Mouse (Mus musculus): ENCODE results near the gene Eif2b5. TPM values are rescaled to one million over a fixed set of nuclear protein-coding genes. Genes with fewer than 3 reads are reported as not detected.
A peak's percentile ranks its signal among the peaks of the same experiment; 100 is the strongest.
"Not testable (repeated sequence)": the region's sequence is repeated elsewhere in the genome, so short reads cannot be mapped to it uniquely, and the experiment has no call there.

Gene Eif2b5
- polyA plus RNA-seq, 1 experiment from 2014 or later = 37.2 TPM

DNA sequence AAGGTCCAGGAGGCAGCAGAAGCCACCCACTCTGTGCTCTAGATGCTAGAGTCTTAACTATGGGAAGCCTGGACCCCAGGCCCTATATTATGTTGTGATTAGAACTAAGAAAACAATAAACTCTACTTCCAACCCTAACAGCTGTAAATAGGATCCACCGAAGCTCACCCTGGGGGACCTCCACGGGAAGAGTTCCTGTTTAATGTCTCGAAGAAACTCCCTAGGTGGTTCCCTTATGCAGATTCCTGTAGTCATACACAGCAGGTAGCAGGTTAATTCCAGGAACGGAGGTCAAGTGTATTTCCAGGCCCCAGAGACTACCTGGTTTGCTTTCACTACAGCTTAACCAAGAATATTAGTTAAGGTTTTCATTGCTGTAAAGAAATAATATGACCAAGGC lies 13.6 kb upstream of the Eif2b5 start:
- WGBS = 59% methylated on average over 4 of the region's 4 CpGs
- TF ChIP-seq CTCF (IDR thresholded peaks at IDR 0.05; ENCODE audit: low read depth) = no peak
- no peak for ATAC-seq

GRCm38 (mm10) chr16:20486048-20486447 lies 12.6 kb upstream of the Eif2b5 start:
- no peaks in the 10 kb centered on the region for H3K36me3 ChIP-seq (ENCODE audit: control insufficient read depth, insufficient read depth)
- 74% methylated on average over 3 of the region's 3 CpGs for WGBS
- H3K4me3 ChIP-seq (ENCODE audit: low read depth, low read length) = no peak overlapping the region
- H3K27ac ChIP-seq (ENCODE audit: low read depth, low read length) = no peak overlapping the region
- TF ChIP-seq CTCF (IDR thresholded peaks at IDR 0.05; ENCODE audit: low read depth) = no peak
- H3K9me3 ChIP-seq (ENCODE audit: control insufficient read depth) = no peaks in the 10 kb centered on the region
- H3K4me1 ChIP-seq (replicated peaks; ENCODE audit: control insufficient read depth, insufficient read depth, low read length) = no peaks in the 10 kb centered on the region
- no peaks in the 10 kb centered on the region for H3K27me3 ChIP-seq (replicated peaks; ENCODE audit: control insufficient read depth, insufficient read depth, low read length)
- H3K4me2 ChIP-seq (replicated peaks; ENCODE audit: low read depth) = no peak overlapping the region
- no peak for ATAC-seq
- no peak overlapping the region for H3K9ac ChIP-seq (ENCODE audit: low read depth, low read length)

More for the DNA sequence above, 13.6 kb upstream of the Eif2b5 start:
- Histone ChIP-seq H3K4me1 (replicated peaks; ENCODE audit: control insufficient read depth, insufficient read depth, low read length) (no peaks in the 10 kb centered on the region), H3K4me3 (ENCODE audit: low read depth, low read length) (no peak overlapping the region), H3K4me2 (replicated peaks; ENCODE audit: low read depth) (no peak overlapping the region), H3K9me3 (ENCODE audit: control insufficient read depth) (no peaks in the 10 kb centered on the region), H3K9ac (ENCODE audit: low read depth, low read length) (no peak overlapping the region), H3K27me3 (replicated peaks; ENCODE audit: control insufficient read depth, insufficient read depth, low read length) (no peaks in the 10 kb centered on the region), H3K27ac (ENCODE audit: low read depth, low read length) (no peak overlapping the region), H3K36me3 (ENCODE audit: control insufficient read depth, insufficient read depth) (no peaks in the 10 kb centered on the region)

GRCm38 (mm10) chr16:20488151-20488550 lies 10.5 kb upstream of the Eif2b5 start:
- Histone ChIP-seq H3K36me3 (ENCODE audit: control insufficient read depth, insufficient read depth) (no peaks in the 10 kb centered on the region), H3K4me2 (replicated peaks; ENCODE audit: low read depth) (no peak overlapping the region), H3K27me3 (replicated peaks; ENCODE audit: control insufficient read depth, insufficient read depth, low read length) (no peaks in the 10 kb centered on the region), H3K9ac (ENCODE audit: low read depth, low read length) (no peak overlapping the region), H3K4me1 (replicated peaks; ENCODE audit: control insufficient read depth, insufficient read depth, low read length) (no peaks in the 10 kb centered on the region), H3K9me3 (ENCODE audit: control insufficient read depth) (no peaks in the 10 kb centered on the region), H3K27ac (ENCODE audit: low read depth, low read length) (no peak overlapping the region), H3K4me3 (ENCODE audit: low read depth, low read length) (no peak overlapping the region)
- TF ChIP-seq CTCF (IDR thresholded peaks at IDR 0.05; ENCODE audit: low read depth) = no peak
- ATAC-seq = no peak
- WGBS = 84% methylated on average over 1 of the region's 1 CpGs

DNA sequence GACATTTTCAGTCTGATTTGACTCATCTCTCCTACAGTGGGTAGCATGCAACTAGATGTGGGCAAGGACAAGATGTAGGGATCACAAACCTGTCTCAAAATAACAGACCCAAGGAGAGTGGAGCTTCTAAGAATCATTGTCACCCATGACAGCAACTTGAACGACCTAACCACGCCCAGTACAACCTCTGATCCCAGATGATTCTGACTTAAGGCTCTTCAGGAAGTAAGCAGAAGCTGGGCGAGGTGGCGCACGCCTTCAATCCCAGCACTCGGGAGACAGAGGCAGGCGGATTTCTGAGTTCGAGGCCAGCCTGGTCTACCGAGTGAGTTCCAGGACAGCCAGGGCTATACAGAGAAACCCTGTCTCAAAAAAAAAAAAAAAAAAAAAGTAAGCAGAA lies 9.9 kb upstream of the Eif2b5 start:
- H3K27me3 ChIP-seq (replicated peaks; ENCODE audit: control insufficient read depth, insufficient read depth, low read length); H3K4me2 ChIP-seq (replicated peaks; ENCODE audit: low read depth); H3K27ac ChIP-seq (ENCODE audit: low read depth, low read length); H3K4me1 ChIP-seq (replicated peaks; ENCODE audit: control insufficient read depth, insufficient read depth, low read length); H3K9ac ChIP-seq (ENCODE audit: low read depth, low read length); H3K36me3 ChIP-seq (ENCODE audit: control insufficient read depth, insufficient read depth); ATAC-seq; H3K9me3 ChIP-seq (ENCODE audit: control insufficient read depth); H3K4me3 ChIP-seq (ENCODE audit: low read depth, low read length): not testable (repeated sequence)
- WGBS = 73% methylated on average over 9 of the region's 9 CpGs

- ATAC-seq = no peak
- WGBS = 80% methylated on average over 2 of the region's 2 CpGs
- no peaks in the 10 kb centered on the region for H3K9me3 ChIP-seq (ENCODE audit: control insufficient read depth)
- no peaks in the 10 kb centered on the region for H3K4me1 ChIP-seq (replicated peaks; ENCODE audit: control insufficient read depth, insufficient read depth, low read length)
- no peak for TF ChIP-seq CTCF (IDR thresholded peaks at IDR 0.05; ENCODE audit: low read depth)
- H3K9ac ChIP-seq (ENCODE audit: low read depth, low read length) = no peak overlapping the region
- H3K4me3 ChIP-seq (ENCODE audit: low read depth, low read length) = no peak overlapping the region
- H3K4me2 ChIP-seq (replicated peaks; ENCODE audit: low read depth) = no peak overlapping the region
- no peak overlapping the region for H3K27ac ChIP-seq (ENCODE audit: low read depth, low read length)
- no peaks in the 10 kb centered on the region for H3K36me3 ChIP-seq (ENCODE audit: control insufficient read depth, insufficient read depth)
- H3K27me3 ChIP-seq (replicated peaks; ENCODE audit: control insufficient read depth, insufficient read depth, low read length) = no peaks in the 10 kb centered on the region
Measured at GRCm38 (mm10) chr16:20489233-20489632, 9.4 kb upstream of the Eif2b5 start.

- TF ChIP-seq CTCF (IDR thresholded peaks at IDR 0.05; ENCODE audit: low read depth) = peak; percentile 61
- 38% methylated on average over 2 of the region's 2 CpGs for WGBS
- H3K4me3 ChIP-seq (ENCODE audit: low read depth, low read length) = no peak overlapping the region
- no peak overlapping the region for H3K9ac ChIP-seq (ENCODE audit: low read depth, low read length)
- peak; percentile 58; the same call in 1 of the 2 replicates for ATAC-seq
- no peak overlapping the region for H3K4me2 ChIP-seq (replicated peaks; ENCODE audit: low read depth)
- H3K9me3 ChIP-seq (ENCODE audit: control insufficient read depth) = no peaks in the 10 kb centered on the region
- H3K4me1 ChIP-seq (replicated peaks; ENCODE audit: control insufficient read depth, insufficient read depth, low read length) = no peaks in the 10 kb centered on the region
- no peaks in the 10 kb centered on the region for H3K36me3 ChIP-seq (ENCODE audit: control insufficient read depth, insufficient read depth)
- no peaks in the 10 kb centered on the region for H3K27me3 ChIP-seq (replicated peaks; ENCODE audit: control insufficient read depth, insufficient read depth, low read length)
- H3K27ac ChIP-seq (ENCODE audit: low read depth, low read length) = no peak overlapping the region
Measured at GRCm38 (mm10) chr16:20490581-20490980, 8.0 kb upstream of the Eif2b5 start.

- no peaks in the 10 kb centered on the region for H3K36me3 ChIP-seq (ENCODE audit: control insufficient read depth, insufficient read depth)
- H3K4me2 ChIP-seq (replicated peaks; ENCODE audit: low read depth) = no peak overlapping the region
- no peaks in the 10 kb centered on the region for H3K9me3 ChIP-seq (ENCODE audit: control insufficient read depth)
- no peak overlapping the region for H3K4me3 ChIP-seq (ENCODE audit: low read depth, low read length)
- no peaks in the 10 kb centered on the region for H3K27me3 ChIP-seq (replicated peaks; ENCODE audit: control insufficient read depth, insufficient read depth, low read length)
- no peak overlapping the region for H3K27ac ChIP-seq (ENCODE audit: low read depth, low read length)
- no peaks in the 10 kb centered on the region for H3K4me1 ChIP-seq (replicated peaks; ENCODE audit: control insufficient read depth, insufficient read depth, low read length)
- no peak for TF ChIP-seq CTCF (IDR thresholded peaks at IDR 0.05; ENCODE audit: low read depth)
- H3K9ac ChIP-seq (ENCODE audit: low read depth, low read length) = no peak overlapping the region
- ATAC-seq = no peak
- 71% methylated on average over 2 of the region's 2 CpGs for WGBS
Measured at GRCm38 (mm10) chr16:20491301-20491700, 7.3 kb upstream of the Eif2b5 start.

All from intestine, postnatal 0 days (tissue).